Mouse (Mus musculus) liver, embryonic 14.5 days (tissue): ENCODE data around the gene Mettl14. TPM values are rescaled to one million over a fixed set of nuclear protein-coding genes. Genes with fewer than 3 reads are reported as not detected.

Experiments used
- ATAC-seq: fragments of 200-750 bp; cut with Nextera tagmentation; 2 replicates; pipeline ENCODE4 v1.8.0; 2017; ENCODE audit warnings: moderate number of reproducible peaks, mild to moderate bottlenecking, moderate library complexity; ENCODE audit not compliant: insufficient read depth
- DNase-seq, 3 experiments: peaks; one replicate each; pipeline ENCODE4 v3.0.0-alpha.2; 2012 to 2013; ENCODE audit warnings: low read depth in 3 of 3, low spot score in 3 of 3
- H3K27ac ChIP-seq: fragments of 300-500 bp; sonication (generic); 2 replicates; pipeline ENCODE4 v1.5.1; 2014; ENCODE audit warnings: moderate library complexity, mild to moderate bottlenecking, control low read depth, inconsistent platforms
- H3K27me3 ChIP-seq: fragments of 300-500 bp; sonication (generic); 2 replicates; pipeline ENCODE4 v1.6.1; 2014; ENCODE audit warnings: mild to moderate bottlenecking, low read length, moderate library complexity; ENCODE audit not compliant: control insufficient read depth, insufficient read depth
- H3K36me3 ChIP-seq: fragments of 300-500 bp; sonication (generic); replicated peaks from 2 replicates; pipeline ENCODE4 v1.6.1; 2014; ENCODE audit warnings: low read depth; ENCODE audit not compliant: control insufficient read depth, insufficient read depth
- H3K4me1 ChIP-seq, 2 experiments: fragments of 200-500 bp in 1 of 2; fragments of 300-500 bp in 1 of 2; sonication (generic) in 1 of 2; replicated peaks; 2 replicates each; pipeline ENCODE4 v1.6.1; 2012 to 2014; ENCODE audit warnings: antibody characterized with exemption in 1 of 2, inconsistent platforms in 1 of 2, low read length in 1 of 2; ENCODE audit not compliant: control insufficient read depth in 2 of 2, insufficient read depth in 2 of 2
- H3K4me2 ChIP-seq: fragments of 300-500 bp; sonication (generic); 2 replicates; pipeline ENCODE4 v1.6.1; 2014; ENCODE audit warnings: low read depth, mild to moderate bottlenecking, control low read depth, moderate library complexity
- H3K4me3 ChIP-seq, 2 experiments: fragments of 200-500 bp in 1 of 2; fragments of 300-500 bp in 1 of 2; sonication (generic) in 1 of 2; 2 replicates each; pipeline ENCODE4 v1.5.1; 2012 to 2014; ENCODE audit warnings: low read depth in 2 of 2, low read length in 2 of 2, mild to moderate bottlenecking in 2 of 2, control low read depth in 1 of 2, inconsistent platforms in 1 of 2, moderate library complexity in 1 of 2; ENCODE audit not compliant: insufficient read depth in 1 of 2
- H3K9ac ChIP-seq: fragments of 300-500 bp; sonication (generic); replicated peaks from 2 replicates; pipeline ENCODE4 v1.6.1; 2014; ENCODE audit warnings: mild to moderate bottlenecking, control low read depth, moderate library complexity
- H3K9me3 ChIP-seq: fragments of 300-500 bp; sonication (generic); 2 replicates; pipeline ENCODE4 v1.6.1; 2016; ENCODE audit warnings: low read length, mixed read lengths; ENCODE audit not compliant: control insufficient read depth
- CTCF ChIP-seq: IDR thresholded peaks from 2 replicates; pipeline ENCODE4 v1.5.1; 2016; ENCODE audit warnings: antibody characterized with exemption, low read depth, control low read depth
- EP300 ChIP-seq: IDR thresholded peaks from 2 replicates; pipeline ENCODE4 v1.6.1; 2016; ENCODE audit warnings: antibody characterized with exemption, low read depth
- WGBS: fragments of 180-500 bp; shearing (Covaris S2); extraction: QIAGEN DNeasy Blood & Tissue Kit; methylation state at CpG from one replicate; pipeline ENCODE4 v1.1.7; 2014; ENCODE audit not compliant: insufficient replicate concordance; 5-methylcytosine and 5-hydroxymethylcytosine counted together
- polyA plus RNA-seq, 2 experiments: library from polyadenylated mRNA; depleted of rRNA in 1 of 2; stranded (reverse) in 1 of 2; unstranded in 1 of 2; fragments of >200 nt; fragmentation: Nextera tagmentation in 1 of 2; extraction: Ambion mirVana in 1 of 2; gene quantifications; 2 replicates each; pipeline versions ENCODE4 v1.2.1 to v1.2.3; 2012 to 2014

Gene Mettl14
- polyA plus RNA-seq, 2 experiments, result 5.6 to 5.9 TPM

DNA sequence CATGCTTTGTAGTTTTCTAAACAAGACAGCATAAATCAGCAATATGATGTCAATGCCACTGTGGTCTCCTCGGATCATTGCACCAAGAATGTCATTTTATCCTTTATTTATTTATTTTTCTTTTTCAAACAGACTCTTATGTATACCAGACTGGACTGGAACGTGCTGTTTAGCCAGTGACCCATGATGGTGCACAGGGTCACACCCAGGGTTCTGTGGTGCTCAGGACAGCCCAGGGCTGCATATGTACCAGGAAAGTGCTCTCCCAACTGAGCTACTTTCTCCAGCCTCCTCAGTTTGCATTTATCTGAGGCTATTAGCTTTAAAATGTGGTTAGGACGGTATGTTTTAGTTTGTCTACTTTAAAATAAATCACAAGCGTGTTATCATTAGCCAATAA is 42.1 kb upstream of the Mettl14 start:
- H3K9me3 ChIP-seq, result no peaks in the 10 kb centered on the region
- H3K4me1 ChIP-seq, result peaks cover 4 to 12% of the 10 kb centered on the region in 2 experiments; a peak in 2 of 4 replicates
- TF ChIP-seq CTCF (no peak), EP300 (no peak)
- 54% methylated on average over 4 of the region's 4 CpGs for whole genome bisulfite sequencing
- H3K9ac ChIP-seq, result no peak overlapping the region
- H3K4me3 ChIP-seq, result no peak overlapping the region
- H3K27me3 ChIP-seq, result no peaks in the 10 kb centered on the region
- no peak overlapping the region for H3K4me2 ChIP-seq
- DNase-seq, result no peak
- H3K27ac ChIP-seq, result no peak overlapping the region
- ATAC-seq, result no peak
- no peaks in the 10 kb centered on the region for H3K36me3 ChIP-seq

DNA sequence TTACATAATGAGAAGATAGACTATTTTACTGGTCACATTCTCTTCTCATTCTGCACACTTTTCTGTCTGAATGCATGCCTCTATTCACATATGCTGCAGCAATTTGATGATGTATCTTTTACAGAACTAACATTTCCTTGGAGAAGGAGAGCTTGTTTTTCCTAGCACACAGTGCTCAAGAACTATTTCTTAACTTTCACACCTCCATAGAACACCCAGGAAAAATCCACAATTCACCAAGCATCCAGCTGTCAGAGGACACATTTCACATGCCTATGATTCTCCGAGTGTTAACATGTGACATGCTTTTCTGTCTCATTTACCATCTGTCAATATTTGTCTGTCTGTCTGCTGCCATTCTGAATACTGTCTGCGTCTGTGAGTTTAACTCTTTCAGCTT is 39.7 kb upstream of the Mettl14 start:
- Histone ChIP-seq H3K4me2 (no peak overlapping the region), H3K9me3 (no peaks in the 10 kb centered on the region), H3K4me1 (no peaks in the 10 kb centered on the region), H3K36me3 (no peaks in the 10 kb centered on the region), H3K9ac (no peak overlapping the region), H3K27ac (no peak overlapping the region), H3K27me3 (no peaks in the 10 kb centered on the region), H3K4me3 (no peak overlapping the region)
- no peak for TF ChIP-seq EP300
- no peak for TF ChIP-seq CTCF
- DNase-seq (no peak), ATAC-seq (no peak)
- 50% methylated on average over 2 of the region's 2 CpGs for WGBS

DNA sequence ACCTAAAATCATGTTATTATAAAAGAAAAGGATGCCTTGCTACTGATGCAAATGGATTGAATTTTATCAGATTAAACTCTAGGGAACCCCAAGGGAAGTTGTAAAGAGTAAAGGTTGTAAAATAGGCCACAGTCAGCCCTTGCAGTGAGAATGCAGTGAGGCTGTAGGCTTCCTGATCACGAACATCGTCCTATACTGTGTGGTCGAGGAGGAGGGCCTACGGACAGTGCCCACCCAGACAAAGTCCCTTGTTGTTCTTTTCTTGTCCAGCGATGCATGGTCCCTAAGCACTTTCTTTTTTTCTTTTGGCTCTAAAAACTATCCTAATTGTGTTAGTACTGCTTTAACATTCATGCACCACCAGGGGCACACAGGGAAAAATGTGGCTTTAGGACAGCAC is 27.3 kb upstream of the Mettl14 start:
- no peak for TF ChIP-seq EP300
- no peak for TF ChIP-seq CTCF
- no peak overlapping the region for H3K9ac ChIP-seq
- no peaks in the 10 kb centered on the region for H3K27me3 ChIP-seq
- H3K27ac ChIP-seq, result no peak overlapping the region
- 73% methylated on average over 5 of the region's 5 CpGs for WGBS
- H3K4me3 ChIP-seq, result no peak overlapping the region
- DNase-seq (no peak), ATAC-seq (no peak)
- no peaks in the 10 kb centered on the region for H3K9me3 ChIP-seq
- H3K4me2 ChIP-seq, result no peak overlapping the region
- no peaks in the 10 kb centered on the region for H3K36me3 ChIP-seq
- H3K4me1 ChIP-seq, result no peaks in the 10 kb centered on the region

DNA sequence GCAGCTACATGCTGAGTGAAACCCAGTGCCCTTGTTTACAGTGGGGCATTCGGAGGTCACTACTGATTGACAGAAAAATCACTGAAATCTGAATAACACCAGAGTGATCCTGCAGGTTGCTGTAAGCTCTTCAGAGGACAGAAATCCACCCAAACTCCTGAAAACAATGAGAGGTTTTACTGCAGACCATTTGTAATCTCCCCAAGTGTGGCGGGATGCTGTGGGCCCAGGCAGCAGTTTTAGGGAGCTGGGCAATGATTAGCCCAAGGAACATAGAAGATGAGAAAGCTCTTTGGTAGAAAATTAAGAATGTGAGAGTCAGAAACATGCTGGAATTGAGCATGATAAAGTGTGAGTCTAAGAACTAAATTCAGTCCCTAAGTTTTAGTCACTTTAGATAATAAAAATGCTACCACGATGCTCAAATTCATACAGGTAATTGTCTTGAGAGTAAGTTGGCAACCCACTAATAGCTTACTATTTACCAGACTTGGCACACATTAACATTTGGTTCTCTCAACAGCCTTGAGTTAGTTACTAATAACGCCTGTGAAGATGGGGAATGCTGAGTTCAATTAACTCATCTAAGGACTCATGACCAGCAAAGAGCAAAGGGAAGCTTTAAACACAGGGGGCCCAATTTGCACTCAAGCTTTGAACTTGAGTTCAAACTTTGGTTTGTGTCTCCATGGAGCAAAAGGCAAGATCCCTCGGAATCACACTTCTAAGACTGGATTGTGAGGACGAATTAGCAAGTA is 26.1 kb upstream of the Mettl14 start:
- TF ChIP-seq EP300 (no peak), CTCF (no peak)
- no peak for ATAC-seq
- no peak for DNase-seq
- 60% methylated on average over 6 of the region's 6 CpGs for WGBS
- Histone ChIP-seq H3K9me3 (no peaks in the 10 kb centered on the region), H3K4me1 (no peaks in the 10 kb centered on the region), H3K27me3 (no peaks in the 10 kb centered on the region), H3K36me3 (no peaks in the 10 kb centered on the region), H3K4me3 (no peak overlapping the region), H3K4me2 (no peak overlapping the region), H3K27ac (no peak overlapping the region), H3K9ac (no peak overlapping the region)

DNA sequence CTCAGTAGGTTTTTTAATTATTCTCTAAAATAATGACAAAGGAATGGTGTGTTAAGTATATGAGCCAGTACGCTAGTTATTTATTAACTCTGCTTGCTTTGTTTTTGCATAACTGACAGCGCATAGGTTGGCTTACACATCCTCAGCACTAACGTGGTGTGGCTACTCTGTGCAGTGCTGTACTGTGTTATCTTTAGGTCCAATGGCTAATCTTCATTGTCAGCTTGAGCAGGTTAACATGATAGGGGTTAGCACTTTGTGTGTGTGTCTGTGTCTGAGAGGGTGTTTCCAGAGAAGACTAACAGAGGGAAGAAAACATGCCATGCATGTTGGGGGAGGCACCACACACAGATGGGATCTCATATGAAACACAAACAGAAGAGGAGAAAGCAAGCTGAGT is 19.0 kb upstream of the Mettl14 start:
- Histone ChIP-seq H3K27me3 (no peaks in the 10 kb centered on the region), H3K9me3 (no peaks in the 10 kb centered on the region), H3K27ac (no peak overlapping the region), H3K9ac (no peak overlapping the region), H3K4me2 (no peak overlapping the region), H3K4me3 (no peak overlapping the region), H3K36me3 (no peaks in the 10 kb centered on the region), H3K4me1 (no peaks in the 10 kb centered on the region; a peak in 1 of 4 replicates)
- WGBS, result 31% methylated on average over 3 of the region's 3 CpGs
- TF ChIP-seq CTCF (no peak), EP300 (peak; percentile 54)
- DNase-seq, result no peak
- ATAC-seq, result peak; percentile 82
